11 mouse cellular contexts compared by ENCODE assay signal in the genomic region with DNA sequence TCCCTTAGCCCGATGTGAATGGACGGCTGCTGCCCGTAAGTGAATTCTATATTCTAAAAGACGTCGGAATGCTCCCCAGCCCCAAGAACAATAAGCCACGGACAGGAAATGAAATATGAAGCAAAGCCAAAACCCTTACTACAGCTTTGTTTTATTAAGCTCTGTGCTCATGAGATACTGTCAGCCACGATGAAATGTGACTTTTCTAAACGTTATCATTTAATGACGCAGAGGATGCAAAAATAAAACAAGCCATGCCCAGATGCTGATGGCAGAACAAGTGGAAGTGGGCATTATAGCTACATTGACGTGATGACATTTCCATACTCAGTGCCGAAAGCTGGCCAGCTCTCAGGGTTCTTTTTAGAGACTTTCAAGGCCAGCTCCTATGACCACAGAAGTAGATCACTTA.
DNase-seq lines count a peak whose midpoint lies in the region; ATAC-seq lines count a peak whose summit lies in the region.
"Had no signal": no experiment of that assay in that cellular context is flagged by ENCODE, and none has a peak within 500 bp of the region (broad histone marks: within the 10 kb centered on the region; RNA-seq: fewer than 3 reads in every experiment).

No protein-coding gene starts in this region.

- H3K27ac ChIP-seq in heart, embryonic 10.5 days = 0 out of 2 replicates have a peak overlapping the region, but pooled peaks have one; percentile 59
- H3K27ac ChIP-seq in kidney, embryonic 14.5 days (ENCODE audit: low read depth, low read length) = peak overlapping the region; percentile 61; the same call in 1 of the 2 replicates
- H3K27ac ChIP-seq: midbrain, embryonic 12.5 days had no signal

- no peak for ATAC-seq in kidney, embryonic 14.5 days (ENCODE audit: low FRiP score, low TSS enrichment)
- ATAC-seq: forebrain, postnatal 0 days had no signal

- H3K27me3 ChIP-seq in heart, embryonic 10.5 days (ENCODE audit: insufficient read depth, poor library complexity, severe bottlenecking) = no peaks in the 10 kb centered on the region
- no peaks in the 10 kb centered on the region for H3K27me3 ChIP-seq in kidney, embryonic 14.5 days (ENCODE audit: control insufficient read depth, insufficient read depth, low read length)
- H3K27me3 ChIP-seq: midbrain, embryonic 12.5 days had no signal

- WGBS in heart, embryonic 10.5 days = 69% methylated on average over 11 of the region's 11 CpGs
- WGBS in kidney, embryonic 14.5 days = 49% methylated on average over 11 of the region's 11 CpGs

- no peaks in the 10 kb centered on the region for H3K36me3 ChIP-seq in heart, embryonic 10.5 days
- no peaks in the 10 kb centered on the region for H3K36me3 ChIP-seq in kidney, embryonic 14.5 days (ENCODE audit: control insufficient read depth, insufficient read depth, low read length)
- H3K36me3 ChIP-seq: midbrain, embryonic 12.5 days had no signal

- H3K9ac ChIP-seq in kidney, embryonic 14.5 days (ENCODE audit: low read depth, low read length) = no peak overlapping the region
- H3K9ac ChIP-seq: forebrain, postnatal 0 days; midbrain, embryonic 12.5 days had no signal

- no peaks in the 10 kb centered on the region; the same call in 1 of the 2 replicates for H3K9me3 ChIP-seq in heart, embryonic 10.5 days
- no peaks in the 10 kb centered on the region for H3K9me3 ChIP-seq in kidney, embryonic 14.5 days (ENCODE audit: control insufficient read depth, low read length)

- no peak overlapping the region for H3K4me2 ChIP-seq in kidney, embryonic 14.5 days (replicated peaks; ENCODE audit: low read depth, low read length)
- H3K4me2 ChIP-seq: midbrain, embryonic 12.5 days had no signal

- H3K4me3 ChIP-seq in heart, embryonic 10.5 days = no peak overlapping the region
- no peak overlapping the region for H3K4me3 ChIP-seq in kidney, embryonic 14.5 days (ENCODE audit: low read length)
- H3K4me3 ChIP-seq: midbrain, embryonic 12.5 days had no signal

- peak; percentile 24 for DNase-seq in kidney, adult 11 months
- DNase-seq in kidney, postnatal 25 days = no peak
- DNase-seq in heart, embryonic 10.5 days (ENCODE audit: low spot score) = no peak
- peak; percentile 53 for DNase-seq in lung, postnatal 10 days
- DNase-seq in thymus, postnatal 25 days = no peak
- DNase-seq in thymus, postnatal 36 days = no peak
- no peak for DNase-seq in right cerebral cortex, postnatal 25 days
- DNase-seq: forebrain, postnatal 0 days; right cerebral cortex, postnatal 14 days had no signal

- peaks cover 33% of the 10 kb centered on the region; the same call in 1 of the 2 replicates for H3K4me1 ChIP-seq in heart, embryonic 10.5 days
- no peaks in the 10 kb centered on the region; the same call in 1 of the 2 replicates for H3K4me1 ChIP-seq in kidney, embryonic 14.5 days (ENCODE audit: control insufficient read depth, insufficient read depth, low read length)
- H3K4me1 ChIP-seq: midbrain, embryonic 12.5 days had no signal

Comparison
In these comparisons a context has a peak if more than half of its experiments do, and no peak if none do; other contexts are left out.
1. DNase-seq: peak in kidney, adult 11 months (single experiment) and lung, postnatal 10 days (single experiment); none in kidney, postnatal 25 days (0 of 2), heart, embryonic 10.5 days (single experiment), thymus, postnatal 25 days (single experiment), thymus, postnatal 36 days (0 of 2) and right cerebral cortex, postnatal 25 days (single experiment).